Mouse (Mus musculus) heart, embryonic 14.5 days (tissue): ENCODE results near the gene Tmtc4. TPM values are rescaled to one million over a fixed set of nuclear protein-coding genes. Genes with fewer than 3 reads are reported as not detected.
A peak's percentile ranks its signal among the peaks of the same experiment; 100 is the strongest.

Source experiments
- ATAC-seq: fragments of 200-750 bp; cut with Nextera tagmentation; 2 replicates; pipeline ENCODE4 v1.8.0; 2017; ENCODE audit warnings: low read depth, moderate TSS enrichment; ENCODE audit not compliant: insufficient number of reproducible peaks, insufficient read depth, low FRiP score
- H3K27ac ChIP-seq, 2 experiments: fragments of 200-500 bp in 1 of 2; fragments of 300-500 bp in 1 of 2; sonication (generic) in 1 of 2; replicated peaks in 1 of 2; 2 replicates each; pipeline ENCODE4 v1.5.1; 2012 to 2014; ENCODE audit warnings: low read depth in 2 of 2, low read length in 2 of 2, control low read depth in 1 of 2, mild to moderate bottlenecking in 1 of 2, mixed read lengths in 1 of 2; ENCODE audit not compliant: control insufficient read depth in 1 of 2, insufficient read depth in 1 of 2
- H3K27me3 ChIP-seq: fragments of 300-500 bp; sonication (generic); 2 replicates; pipeline ENCODE4 v1.6.1; 2014; ENCODE audit warnings: mild to moderate bottlenecking, low read length, control low read depth; ENCODE audit not compliant: control insufficient read depth, insufficient read depth
- H3K36me3 ChIP-seq: fragments of 300-500 bp; sonication (generic); 2 replicates; pipeline ENCODE4 v1.6.1; 2014; ENCODE audit warnings: mild to moderate bottlenecking, control low read depth, low read length, mixed read lengths; ENCODE audit not compliant: control insufficient read depth, insufficient read depth
- H3K4me1 ChIP-seq, 2 experiments: fragments of 200-500 bp in 1 of 2; fragments of 300-500 bp in 1 of 2; sonication (generic) in 1 of 2; 2 replicates each; pipeline ENCODE4 v1.6.1; 2012 to 2014; ENCODE audit warnings: low read length in 2 of 2, control low read depth in 1 of 2, mixed read lengths in 1 of 2; ENCODE audit not compliant: control insufficient read depth in 2 of 2, insufficient read depth in 2 of 2
- H3K4me2 ChIP-seq: fragments of 300-500 bp; sonication (generic); 2 replicates; pipeline ENCODE4 v1.6.1; 2014; ENCODE audit warnings: mild to moderate bottlenecking, low read length
- H3K4me3 ChIP-seq, 2 experiments: fragments of 200-500 bp in 1 of 2; fragments of 300-500 bp in 1 of 2; sonication (generic) in 1 of 2; 2 replicates each; pipeline ENCODE4 v1.5.1; 2012 to 2014; ENCODE audit warnings: low read length in 2 of 2, mild to moderate bottlenecking in 2 of 2, control low read depth in 1 of 2, low read depth in 1 of 2, moderate library complexity in 1 of 2; ENCODE audit not compliant: control insufficient read depth in 1 of 2, insufficient read depth in 1 of 2
- H3K9ac ChIP-seq: fragments of 300-500 bp; sonication (generic); 2 replicates; pipeline ENCODE4 v1.6.1; 2014; ENCODE audit warnings: mild to moderate bottlenecking, low read length
- H3K9me3 ChIP-seq: fragments of 300-500 bp; sonication (generic); 2 replicates; pipeline ENCODE4 v1.6.1; 2016; ENCODE audit warnings: low read length, control low read depth; ENCODE audit not compliant: control insufficient read depth
- WGBS: fragments of 180-500 bp; shearing (Covaris S2); extraction: QIAGEN DNeasy Blood & Tissue Kit; methylation state at CpG from one replicate; pipeline ENCODE4 v1.1.7; 2014; 5-methylcytosine and 5-hydroxymethylcytosine counted together
- polyA plus RNA-seq: library from polyadenylated mRNA; unstranded; fragments of >200 nt; fragmentation: Nextera tagmentation; extraction: Ambion mirVana; gene quantifications from 2 replicates; pipeline ENCODE4 v1.2.1, GENCODE M21; 2014

Tmtc4 gene
- polyA plus RNA-seq, 1 experiment from 2014 or later, result 17.4 TPM

DNA sequence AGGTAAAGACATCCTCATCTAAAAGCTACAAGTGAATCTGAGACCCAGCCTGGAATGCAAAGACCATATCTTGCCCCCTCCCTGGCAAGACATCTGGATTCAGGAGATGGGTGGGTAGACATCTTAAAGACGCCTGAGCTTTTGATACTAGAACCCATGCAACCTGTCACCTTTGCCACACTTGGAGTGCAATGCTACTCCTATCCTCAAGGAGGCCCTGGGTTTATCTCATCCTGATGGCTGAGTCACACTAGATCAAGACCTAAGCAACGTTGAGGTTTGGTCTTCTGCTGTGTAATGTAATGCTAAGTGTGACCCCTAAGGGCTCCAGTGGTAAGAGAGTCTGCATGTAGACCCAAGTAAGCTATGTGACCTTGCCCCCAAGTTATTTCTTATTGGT lies 15.8 kb downstream of the Tmtc4 start:
- no peaks in the 10 kb centered on the region for H3K9me3 ChIP-seq
- no peak overlapping the region for H3K9ac ChIP-seq
- WGBS, result 67% methylated on average over 2 of the region's 2 CpGs
- H3K27me3 ChIP-seq, result no peaks in the 10 kb centered on the region
- no peak for ATAC-seq
- no peak overlapping the region for H3K27ac ChIP-seq
- H3K4me2 ChIP-seq, result no peak overlapping the region
- H3K4me3 ChIP-seq, result no peak overlapping the region
- no peaks in the 10 kb centered on the region for H3K4me1 ChIP-seq
- H3K36me3 ChIP-seq, result peaks cover 50% of the 10 kb centered on the region

DNA sequence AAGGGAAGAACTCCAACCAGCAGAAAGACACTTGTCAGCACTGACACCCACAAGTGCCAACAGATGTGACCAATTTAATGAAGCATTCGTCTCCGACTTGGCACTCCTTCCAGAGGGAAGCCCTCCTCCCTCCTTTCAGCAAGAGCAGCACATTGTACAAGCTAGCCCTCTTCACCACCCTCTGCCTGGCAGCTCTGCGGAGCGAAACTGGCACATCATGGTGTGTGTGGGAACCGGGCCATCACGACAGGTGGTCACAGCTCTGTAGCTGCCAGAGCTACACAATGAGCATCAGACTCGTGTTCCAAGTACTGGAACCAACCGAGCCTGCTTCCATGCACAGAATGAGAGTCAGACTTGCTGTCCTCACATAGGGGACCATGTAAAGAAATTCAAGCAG lies 25.9 kb downstream of the Tmtc4 start:
- Histone ChIP-seq H3K4me1 (no peaks in the 10 kb centered on the region), H3K4me2 (no peak overlapping the region), H3K27ac (no peak overlapping the region), H3K27me3 (no peaks in the 10 kb centered on the region), H3K36me3 (no peaks in the 10 kb centered on the region), H3K9me3 (no peaks in the 10 kb centered on the region), H3K4me3 (no peak overlapping the region), H3K9ac (no peak overlapping the region)
- no peak for ATAC-seq
- WGBS, result 83% methylated on average over 8 of the region's 8 CpGs

DNA sequence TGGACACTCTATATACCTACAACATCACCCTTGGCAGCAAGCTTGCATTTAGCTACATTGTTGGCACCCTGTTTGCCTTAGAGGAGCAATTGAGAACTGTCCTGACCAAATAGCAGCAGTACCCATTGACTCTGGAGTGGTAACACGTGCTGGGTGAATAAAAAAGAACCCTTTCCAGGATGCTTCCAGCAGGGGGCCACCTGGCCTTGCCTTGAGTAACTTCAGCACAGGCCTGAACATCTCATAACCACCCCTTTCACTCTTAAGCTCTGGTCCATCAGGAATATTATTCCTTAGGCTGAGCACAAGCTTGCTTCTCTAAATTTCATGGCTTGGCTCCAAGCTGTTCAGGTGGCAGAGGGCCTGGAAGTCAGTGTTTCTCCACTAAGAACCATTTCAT lies 30.5 kb downstream of the Tmtc4 start:
- peak; percentile 47; the same call in 1 of the 2 replicates for ATAC-seq
- Histone ChIP-seq H3K4me1 (no peaks in the 10 kb centered on the region), H3K9ac (no peak overlapping the region), H3K9me3 (no peaks in the 10 kb centered on the region), H3K4me2 (no peak overlapping the region), H3K27me3 (no peaks in the 10 kb centered on the region), H3K4me3 (no peak overlapping the region), H3K36me3 (peaks cover 4% of the 10 kb centered on the region), H3K27ac (no peak overlapping the region)
- 23% methylated on average over 1 of the region's 1 CpGs for WGBS

DNA sequence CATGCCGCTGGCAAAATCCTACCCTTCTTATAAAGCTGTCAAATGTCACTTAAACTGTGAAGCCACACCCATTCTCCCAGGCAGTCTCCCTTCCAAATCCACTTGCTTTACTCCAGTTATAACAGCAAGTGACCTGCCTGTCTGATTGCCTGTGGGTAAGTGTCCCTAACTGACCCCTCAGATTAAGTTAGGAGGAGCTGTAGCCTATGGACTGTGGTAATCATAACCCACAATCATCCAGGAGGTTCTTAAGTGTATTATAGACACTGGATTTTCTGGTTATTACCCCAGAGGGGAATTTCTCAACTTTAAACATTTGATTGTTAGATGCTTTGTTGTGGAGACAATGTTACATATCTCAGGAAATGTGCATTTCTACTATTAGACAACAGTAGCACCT lies 31.3 kb downstream of the Tmtc4 start:
- WGBS, result 82% methylated on average over 1 of the region's 1 CpGs
- ATAC-seq, result no peak
- peaks cover 4% of the 10 kb centered on the region for H3K36me3 ChIP-seq
- no peak overlapping the region for H3K4me3 ChIP-seq
- H3K27me3 ChIP-seq, result no peaks in the 10 kb centered on the region
- H3K4me1 ChIP-seq, result no peaks in the 10 kb centered on the region
- no peaks in the 10 kb centered on the region for H3K9me3 ChIP-seq
- no peak overlapping the region for H3K9ac ChIP-seq
- H3K4me2 ChIP-seq, result no peak overlapping the region
- H3K27ac ChIP-seq, result no peak overlapping the region

DNA sequence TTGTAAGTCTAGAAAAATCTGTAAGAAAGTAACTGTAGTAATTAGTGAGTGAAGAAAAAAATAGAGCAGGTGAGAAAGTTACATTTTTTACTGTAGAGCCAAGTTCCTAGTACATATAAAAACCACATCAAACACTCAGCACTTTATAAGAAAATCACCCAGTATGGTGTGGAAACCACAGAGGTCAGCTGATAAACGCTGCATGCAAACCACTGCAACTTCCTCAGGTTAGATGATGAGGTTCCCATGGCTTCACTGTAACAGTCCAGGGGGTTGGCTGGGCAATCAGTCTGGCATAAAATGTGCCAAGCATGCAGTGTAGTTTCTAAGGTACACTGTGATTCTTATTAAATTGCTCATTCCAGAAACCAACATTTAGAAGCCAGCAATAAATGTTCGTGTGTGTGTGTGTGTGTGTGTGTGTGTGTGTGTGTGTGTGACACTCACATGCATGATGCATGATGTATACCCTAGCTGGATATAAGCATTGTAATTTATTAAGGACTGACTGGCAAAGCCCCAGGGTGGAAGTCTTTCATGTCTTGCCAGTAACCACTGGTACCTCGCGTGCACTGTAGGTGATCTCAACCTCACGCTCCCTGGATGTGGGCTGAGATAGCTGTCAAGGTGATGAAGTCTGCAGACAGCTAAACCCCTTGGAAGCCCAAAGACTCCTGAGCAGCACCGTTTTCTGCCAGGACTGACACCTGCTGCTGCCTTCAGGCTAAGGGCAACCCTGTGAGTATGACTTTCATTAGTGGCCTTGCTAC lies 32.0 kb downstream of the Tmtc4 start:
- H3K36me3 ChIP-seq, result peaks cover 4% of the 10 kb centered on the region
- H3K27ac ChIP-seq, result no peak overlapping the region
- H3K4me1 ChIP-seq, result no peaks in the 10 kb centered on the region
- H3K27me3 ChIP-seq, result no peaks in the 10 kb centered on the region
- no peak overlapping the region for H3K4me3 ChIP-seq
- H3K9ac ChIP-seq, result no peak overlapping the region
- H3K4me2 ChIP-seq, result no peak overlapping the region
- no peaks in the 10 kb centered on the region for H3K9me3 ChIP-seq
- no peak for ATAC-seq
- whole genome bisulfite sequencing, result 77% methylated on average over 6 of the region's 6 CpGs

DNA sequence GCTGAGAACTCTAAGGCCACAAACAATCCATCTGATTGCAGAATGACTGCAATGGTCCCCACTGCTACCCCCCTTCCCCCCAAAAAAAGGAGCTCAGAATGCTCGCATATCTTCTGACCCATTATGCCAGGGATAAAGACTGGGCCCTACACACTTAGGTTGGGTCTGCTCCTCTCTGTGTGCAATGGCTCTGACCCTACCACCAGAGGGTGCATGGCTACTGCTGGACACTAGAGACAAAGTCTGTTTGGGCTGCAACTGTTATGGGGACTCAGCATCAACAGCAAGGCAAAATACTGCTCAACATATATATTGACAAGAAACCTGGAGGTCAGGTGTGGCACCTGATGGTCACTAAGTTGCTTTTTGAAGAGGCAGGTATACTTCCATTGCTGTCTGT lies 32.9 kb downstream of the Tmtc4 start:
- H3K27ac ChIP-seq, result no peak overlapping the region
- H3K27me3 ChIP-seq, result no peaks in the 10 kb centered on the region
- no peak overlapping the region for H3K4me2 ChIP-seq
- H3K4me1 ChIP-seq, result no peaks in the 10 kb centered on the region
- H3K9me3 ChIP-seq, result no peaks in the 10 kb centered on the region
- H3K4me3 ChIP-seq, result no peak overlapping the region
- H3K9ac ChIP-seq, result no peak overlapping the region
- ATAC-seq, result no peak
- WGBS, result 91% methylated on average over 1 of the region's 1 CpGs
- H3K36me3 ChIP-seq, result peaks cover 4% of the 10 kb centered on the region

DNA sequence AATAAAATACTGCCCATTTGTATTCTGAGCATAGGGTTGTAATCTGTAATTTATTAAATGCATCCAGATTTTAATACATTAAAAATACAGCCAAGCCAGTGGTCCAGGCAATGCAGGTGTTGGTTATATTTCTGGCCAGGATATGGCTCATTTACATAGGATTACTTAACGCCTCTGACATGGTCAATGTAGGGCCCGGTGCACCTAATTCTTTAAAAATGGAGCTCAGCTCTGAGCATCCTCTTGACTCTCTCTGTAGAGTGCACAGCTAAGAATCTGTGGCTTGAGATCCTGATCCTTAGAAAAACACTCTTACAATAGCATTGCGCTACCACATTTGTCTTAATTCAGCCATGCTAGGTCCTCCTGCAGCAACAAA lies 40.4 kb downstream of the Tmtc4 start:
- Histone ChIP-seq H3K4me1 (no peaks in the 10 kb centered on the region), H3K27ac (no peak overlapping the region), H3K27me3 (no peaks in the 10 kb centered on the region), H3K4me3 (no peak overlapping the region), H3K4me2 (no peak overlapping the region), H3K36me3 (peaks cover 25% of the 10 kb centered on the region), H3K9me3 (no peaks in the 10 kb centered on the region), H3K9ac (no peak overlapping the region)
- ATAC-seq, result no peak
- WGBS, result 93% methylated on average over 3 of the region's 3 CpGs
